Mouse (Mus musculus) T-helper 1 cell (primary cell): ENCODE measurements at regions not wholly inside any gene's neighbourhood (a gene's known extent, or its start where the extent isn't known, plus 50 kb on each side); places are given as distances from the start of the nearest gene placed in this dataset.
"Not testable (repeated sequence)": the region's sequence is repeated elsewhere in the genome, so short reads cannot be mapped to it uniquely, and the experiment has no call there.

Experiments
- in situ Hi-C: fragments of 300-600 bp; cut with MboI, MseI; formaldehyde crosslinking; loops from one replicate; pipeline ENCODE4 v1.15.1; 2025; ENCODE audit warnings: high pct_unique_total_duplicates

GRCm38 (mm10) chr5:17176771-17177170 is 196.2 kb upstream of the Speer4f2 start:
- in situ Hi-C loops = no loop called here

- in situ Hi-C loops = no loop called here
Measured at GRCm38 (mm10) chr5:17208554-17209283, 164.3 kb upstream of the Speer4f2 start.

GRCm38 (mm10) chr5:17210723-17211245 is 162.2 kb upstream of the Speer4f2 start:
- in situ Hi-C loops = no loop called here

GRCm38 (mm10) chr5:17223542-17223941 is 149.4 kb upstream of the Speer4f2 start:
- in situ Hi-C loops = not testable (repeated sequence)

GRCm38 (mm10) chr5:17247732-17248606 is 125.0 kb upstream of the Speer4f2 start:
- in situ Hi-C loops = no loop called here

- in situ Hi-C loops = no loop called here
Measured at GRCm38 (mm10) chr5:17260541-17261325, 112.2 kb upstream of the Speer4f2 start.

- in situ Hi-C loops = no loop called here
Measured at GRCm38 (mm10) chr5:17262126-17262525, 110.9 kb upstream of the Speer4f2 start.

- in situ Hi-C loops = no loop called here
Measured at GRCm38 (mm10) chr5:17271153-17271552, 101.8 kb upstream of the Speer4f2 start.

- in situ Hi-C loops = no loop called here
Measured at GRCm38 (mm10) chr5:17271722-17272479, 101.1 kb upstream of the Speer4f2 start.

GRCm38 (mm10) chr5:17275346-17275745 is 97.6 kb upstream of the Speer4f2 start:
- in situ Hi-C loops = no loop called here

GRCm38 (mm10) chr5:17276782-17277578 is 96.0 kb upstream of the Speer4f2 start:
- in situ Hi-C loops = no loop called here

- in situ Hi-C loops = no loop called here
Measured at GRCm38 (mm10) chr5:17280203-17280602, 92.8 kb upstream of the Speer4f2 start.

GRCm38 (mm10) chr5:17280951-17281350 is 92.0 kb upstream of the Speer4f2 start:
- in situ Hi-C loops = no loop called here

GRCm38 (mm10) chr5:17289028-17289427 is 84.0 kb upstream of the Speer4f2 start:
- in situ Hi-C loops = no loop called here

- in situ Hi-C loops = no loop called here
Measured at GRCm38 (mm10) chr5:17292559-17292958, 80.4 kb upstream of the Speer4f2 start.

- in situ Hi-C loops = no loop called here
Measured at GRCm38 (mm10) chr5:17296571-17297035, 76.4 kb upstream of the Speer4f2 start.

- in situ Hi-C loops = no loop called here
Measured at GRCm38 (mm10) chr5:17299846-17300245, 73.1 kb upstream of the Speer4f2 start.

GRCm38 (mm10) chr5:17321501-17321900 is 51.5 kb upstream of the Speer4f2 start:
- in situ Hi-C loops = no loop called here
